Mouse (Mus musculus): Measurements from ENCODE around the gene Klra3.
"Not testable (repeated sequence)": the region's sequence is repeated elsewhere in the genome, so short reads cannot be mapped to it uniquely, and the experiment has no call there.

Klra3 gene

GRCm38 (mm10) chr6:130337411-130337810 lies at the start of gene Klra3:
Gene Klra3 (minus strand): TSS chr6:130337574.
- DNase-seq = no peak

- no peak for DNase-seq
Observed at GRCm38 (mm10) chr6:130386750-130387149, 49.4 kb upstream of the Klra3 start, which contains the start of gene Klra1. Gene Klra1 (minus strand): TSS chr6:130386874.

GRCm38 (mm10) chr6:130385803-130386202 lies 48.4 kb upstream of the Klra3 start:
- DNase-seq = no peak

- no peak for DNase-seq
Observed at GRCm38 (mm10) chr6:130382375-130382774, 45.0 kb upstream of the Klra3 start.

GRCm38 (mm10) chr6:130345381-130345780 lies 8.0 kb upstream of the Klra3 start:
- DNase-seq = not testable (repeated sequence)

- DNase-seq = not testable (repeated sequence)
Observed at GRCm38 (mm10) chr6:130341973-130342372, 4.6 kb upstream of the Klra3 start.

GRCm38 (mm10) chr6:130287984-130288649 lies 49.3 kb downstream of the Klra3 start:
- DNase-seq = no peak

GRCm38 (mm10) chr6:130281828-130282227 lies 55.5 kb downstream of the Klra3 start, which contains the start of gene Klra10:
Gene Klra10 (minus strand): TSS chr6:130281928.
- DNase-seq = not testable (repeated sequence)
